Mouse (Mus musculus): ENCODE results near the gene Creg1.

- TF ChIP-seq CTCF (IDR thresholded peaks at IDR 0.05; ENCODE audit: control insufficient read depth, insufficient read depth, insufficient replicate concordance, low read depth, low read length) (no peak), POLR2A (IDR thresholded peaks at IDR 0.05; ENCODE audit: control insufficient read depth, low read depth, low read length) (no peak)
These were observed 47.6 kb downstream of the Creg1 start for GRCm38 (mm10) chr1:165811170-165811569.
